Mouse (Mus musculus): Measurements from ENCODE around the gene Gabpb1.

DNA sequence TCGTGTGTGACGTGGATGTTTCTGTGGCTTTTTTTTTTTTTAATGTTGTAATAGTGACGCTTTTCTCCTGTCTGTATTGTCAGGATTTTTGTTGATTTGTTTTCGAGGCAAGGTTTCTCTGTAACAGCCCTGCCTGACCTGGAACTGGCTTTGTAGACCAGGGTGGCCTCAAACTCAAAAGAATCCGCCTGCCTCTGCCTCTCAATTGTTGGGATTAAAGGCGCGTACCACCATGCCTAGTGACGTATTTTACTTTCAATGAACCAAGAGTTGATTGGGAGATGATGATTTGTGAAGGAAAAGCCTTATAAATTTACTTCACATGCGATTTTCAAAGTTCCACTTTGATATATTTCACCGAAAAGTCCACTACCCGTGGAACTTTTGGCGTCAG is at the start of gene Gabpb1:
- TF ChIP-seq FLI1 (IDR thresholded peaks at IDR 0.05; ENCODE audit: low read length) (no peak), GATA1 (IDR thresholded peaks at IDR 0.05; ENCODE audit: borderline replicate concordance, low read length) (no peak)
